Mouse (Mus musculus): ENCODE measurements around the gene Atp6v1g3. TPM values are rescaled to one million over a fixed set of nuclear protein-coding genes. Genes with fewer than 3 reads are reported as not detected.

Gene Atp6v1g3
- total and polyA plus RNA-seq, 2 experiments from 2014 or later: not detected

GRCm38 (mm10) chr1:138246438-138247164, 26.9 kb upstream of the Atp6v1g3 start:
- Histone ChIP-seq H3K4me2 (ENCODE audit: low read depth, low read length) (no peak overlapping the region), H3K27me3 (ENCODE audit: insufficient read depth, low read length) (no peaks in the 10 kb centered on the region), H3K9me3 (ENCODE audit: low read length) (no peaks in the 10 kb centered on the region), H3K36me3 (ENCODE audit: insufficient read depth, low read length) (no peaks in the 10 kb centered on the region), H3K27ac (no peak overlapping the region), H3K4me1 (ENCODE audit: insufficient read depth, low read length) (no peaks in the 10 kb centered on the region), H3K4me3 (ENCODE audit: low read length) (no peak overlapping the region), H3K9ac (replicated peaks; ENCODE audit: low read length) (no peak overlapping the region)
- 54% methylated on average over 7 of the region's 7 CpGs for WGBS
- DNase-seq (ENCODE audit: low spot score) (no peak), ATAC-seq (no peak)
- TF ChIP-seq CTCF (IDR thresholded peaks at IDR 0.05; ENCODE audit: low read depth): no peak

GRCm38 (mm10) chr1:138247699-138248483, 25.6 kb upstream of the Atp6v1g3 start:
- DNase-seq (ENCODE audit: low spot score): no peak
- Histone ChIP-seq H3K27me3 (ENCODE audit: insufficient read depth, low read length) (no peaks in the 10 kb centered on the region), H3K9ac (replicated peaks; ENCODE audit: low read length) (no peak overlapping the region), H3K4me3 (ENCODE audit: low read length) (no peak overlapping the region), H3K36me3 (ENCODE audit: insufficient read depth, low read length) (no peaks in the 10 kb centered on the region), H3K27ac (no peak overlapping the region), H3K9me3 (ENCODE audit: low read length) (no peaks in the 10 kb centered on the region), H3K4me2 (ENCODE audit: low read depth, low read length) (no peak overlapping the region), H3K4me1 (ENCODE audit: insufficient read depth, low read length) (no peaks in the 10 kb centered on the region)
- no peak for ATAC-seq
- WGBS: 92% methylated on average over 8 of the region's 8 CpGs
- TF ChIP-seq CTCF (IDR thresholded peaks at IDR 0.05; ENCODE audit: low read depth): no peak

- Histone ChIP-seq H3K36me3 (ENCODE audit: insufficient read depth, low read length) (no peaks in the 10 kb centered on the region), H3K27me3 (ENCODE audit: insufficient read depth, low read length) (no peaks in the 10 kb centered on the region), H3K4me2 (ENCODE audit: low read depth, low read length) (no peak overlapping the region), H3K4me1 (ENCODE audit: insufficient read depth, low read length) (no peaks in the 10 kb centered on the region), H3K9ac (replicated peaks; ENCODE audit: low read length) (no peak overlapping the region), H3K27ac (no peak overlapping the region), H3K4me3 (ENCODE audit: low read length) (no peak overlapping the region), H3K9me3 (ENCODE audit: low read length) (no peaks in the 10 kb centered on the region)
- TF ChIP-seq CTCF (IDR thresholded peaks at IDR 0.05; ENCODE audit: low read depth): no peak
- ATAC-seq (no peak), DNase-seq (ENCODE audit: low spot score) (no peak)
- 81% methylated on average over 2 of the region's 2 CpGs for WGBS
Measured at GRCm38 (mm10) chr1:138248770-138249169, 24.8 kb upstream of the Atp6v1g3 start.

- Histone ChIP-seq H3K36me3 (ENCODE audit: insufficient read depth, low read length) (no peaks in the 10 kb centered on the region), H3K27ac (no peak overlapping the region), H3K4me3 (ENCODE audit: low read length) (no peak overlapping the region), H3K4me2 (ENCODE audit: low read depth, low read length) (no peak overlapping the region), H3K4me1 (ENCODE audit: insufficient read depth, low read length) (no peaks in the 10 kb centered on the region), H3K9me3 (ENCODE audit: low read length) (no peaks in the 10 kb centered on the region), H3K27me3 (ENCODE audit: insufficient read depth, low read length) (no peaks in the 10 kb centered on the region), H3K9ac (replicated peaks; ENCODE audit: low read length) (no peak overlapping the region)
- WGBS: 62% methylated on average over 2 of the region's 2 CpGs
- ATAC-seq (no peak), DNase-seq (ENCODE audit: low spot score) (no peak)
- no peak for TF ChIP-seq CTCF (IDR thresholded peaks at IDR 0.05; ENCODE audit: low read depth)
Measured at GRCm38 (mm10) chr1:138250951-138251350, 22.6 kb upstream of the Atp6v1g3 start.

GRCm38 (mm10) chr1:138256172-138256789, 17.3 kb upstream of the Atp6v1g3 start:
- H3K9ac ChIP-seq (replicated peaks; ENCODE audit: low read length): no peak overlapping the region
- H3K9me3 ChIP-seq (ENCODE audit: low read length): no peaks in the 10 kb centered on the region
- 91% methylated on average over 4 of the region's 4 CpGs for WGBS
- H3K4me3 ChIP-seq (ENCODE audit: low read length): no peak overlapping the region
- H3K4me2 ChIP-seq (ENCODE audit: low read depth, low read length): no peak overlapping the region
- no peaks in the 10 kb centered on the region for H3K36me3 ChIP-seq (ENCODE audit: insufficient read depth, low read length)
- no peaks in the 10 kb centered on the region for H3K27me3 ChIP-seq (ENCODE audit: insufficient read depth, low read length)
- no peak for ATAC-seq
- no peak for TF ChIP-seq CTCF (IDR thresholded peaks at IDR 0.05; ENCODE audit: low read depth)
- no peaks in the 10 kb centered on the region for H3K4me1 ChIP-seq (ENCODE audit: insufficient read depth, low read length)
- H3K27ac ChIP-seq: no peak overlapping the region
- no peak for DNase-seq (ENCODE audit: low spot score)

GRCm38 (mm10) chr1:138258758-138259157, 14.8 kb upstream of the Atp6v1g3 start:
- Histone ChIP-seq H3K36me3 (ENCODE audit: insufficient read depth, low read length) (no peaks in the 10 kb centered on the region), H3K9me3 (ENCODE audit: low read length) (no peaks in the 10 kb centered on the region), H3K4me3 (ENCODE audit: low read length) (no peak overlapping the region), H3K27ac (no peak overlapping the region), H3K9ac (replicated peaks; ENCODE audit: low read length) (no peak overlapping the region), H3K4me2 (ENCODE audit: low read depth, low read length) (no peak overlapping the region), H3K4me1 (ENCODE audit: insufficient read depth, low read length) (no peaks in the 10 kb centered on the region), H3K27me3 (ENCODE audit: insufficient read depth, low read length) (no peaks in the 10 kb centered on the region)
- ATAC-seq (no peak), DNase-seq (ENCODE audit: low spot score) (no peak)
- 83% methylated on average over 4 of the region's 4 CpGs for WGBS
- no peak for TF ChIP-seq CTCF (IDR thresholded peaks at IDR 0.05; ENCODE audit: low read depth)

Data from hindbrain, postnatal 0 days (tissue).